In genomic region chr7:115568821-115569240, GRCm38 (mm10) we compare ENCODE assay signal across 7 mouse cellular contexts.
DNase-seq lines count a peak whose midpoint lies in the region; ATAC-seq and TF ChIP-seq lines count a peak whose summit lies in the region.

No protein-coding gene starts in this region.

- H3K4me1 ChIP-seq in limb, embryonic 12.5 days (replicated peaks), result peaks cover 30% of the 10 kb centered on the region
- no peaks in the 10 kb centered on the region for H3K4me1 ChIP-seq in lung, adult 2 months (ENCODE audit: control insufficient read depth, insufficient read depth, low read length)

- ATAC-seq in Patski, result peak; percentile 57
- ATAC-seq in limb, embryonic 12.5 days (ENCODE audit: insufficient number of reproducible peaks, insufficient read depth, low FRiP score, low TSS enrichment, low read depth), result no peak; the same call in 1 of the 2 replicates

- TF ChIP-seq CTCF in Patski (IDR thresholded peaks at IDR 0.05), result no peak
- no peak for TF ChIP-seq CTCF in lung, adult 2 months (IDR thresholded peaks at IDR 0.05; ENCODE audit: insufficient read depth, low read length)

- no peaks in the 10 kb centered on the region for H3K9me3 ChIP-seq in limb, embryonic 12.5 days

- CTCF ChIA-PET in Patski (lab: Charles Lee), result interaction anchor here (1.0 to 2.5 kb wide), 4 partner anchors 8 to 12 kb away, joined by 4 to 6 read pairs (median 4); no protein-coding TSS in a partner anchor

- peak overlapping the region; percentile 20; the same call in 1 of the 2 replicates for H3K4me2 ChIP-seq in limb, embryonic 12.5 days

- no peak for TF ChIP-seq POLR2A in lung, adult 2 months (IDR thresholded peaks at IDR 0.05; ENCODE audit: borderline replicate concordance, extremely low read depth, low read depth, low read length)

- no peaks in the 10 kb centered on the region for H3K27me3 ChIP-seq in Patski
- H3K27me3 ChIP-seq in limb, embryonic 12.5 days, result no peaks in the 10 kb centered on the region

- WGBS in limb, embryonic 12.5 days, result 26% methylated on average over 9 of the region's 9 CpGs
- 56% methylated on average over 9 of the region's 9 CpGs for WGBS in lung, adult 2 months

- H3K4me3 ChIP-seq in limb, embryonic 12.5 days (replicated peaks), result no peak overlapping the region
- no peak overlapping the region for H3K4me3 ChIP-seq in lung, adult 2 months (replicated peaks; ENCODE audit: extremely low read depth, low read depth, low read length)

- in situ Hi-C loops in Patski (cut with MboI; ENCODE audit: low pct_unique_long_range_greater_than_20kb), result no loop called here

- DNase-seq in ES-CJ7 (ENCODE audit: low read depth, low spot score) (peak; percentile 4), Patski (ENCODE audit: low read depth, low spot score) (no peak)
- peak; percentile 8 to 26 for DNase-seq in gastrocnemius, adult 8-10 months (ENCODE audit: low spot score in 2 of 2)
- no peak for DNase-seq in cerebellum, adult 9-10 months
- no peak for DNase-seq in lung, adult 2 months
- DNase-seq in cerebellum, postnatal 36 days, result no peak

- POLR2A ChIA-PET in Patski (lab: Charles Lee), result no interaction called here

- H3K9ac ChIP-seq in limb, embryonic 12.5 days (replicated peaks), result no peak overlapping the region; the same call in 1 of the 2 replicates

- H3K36me3 ChIP-seq in limb, embryonic 12.5 days, result no peaks in the 10 kb centered on the region

- H3K27ac ChIP-seq in limb, embryonic 12.5 days, result no peak overlapping the region; the same call in 1 of the 2 replicates

Comparison
In these comparisons a context has a peak if more than half of its experiments do, and no peak if none do; other contexts are left out.
1. DNase-seq: peak in ES-CJ7 (single experiment) and gastrocnemius, adult 8-10 months (2 of 2); none in Patski (single experiment), cerebellum, adult 9-10 months (single experiment), lung, adult 2 months (single experiment) and cerebellum, postnatal 36 days (0 of 2).